Mouse (Mus musculus): ENCODE results near the gene Gm21961.

- TF ChIP-seq CTCF (IDR thresholded peaks at IDR 0.05 in 2 of 3, conservative IDR thresholded peaks at IDR 0.05 in 1 of 3; ENCODE audit: control insufficient read depth in 1 of 3, insufficient read depth in 1 of 3, low read depth in 2 of 3, low read length in 3 of 3, poor library complexity in 1 of 3, severe bottlenecking in 1 of 3), result no peak
- no peak for TF ChIP-seq CHD1 (IDR thresholded peaks at IDR 0.05; ENCODE audit: low read depth, low read length)
- TF ChIP-seq E2F4 (IDR thresholded peaks at IDR 0.05; ENCODE audit: borderline replicate concordance, low read depth, low read length), result no peak
These were observed 3.3 kb upstream of the Gm21961 start for GRCm38 (mm10) chr15:65017971-65018370.

Measured in MEL (cell line).